Mouse (Mus musculus) heart, adult 8-10 months (tissue): ENCODE measurements at regions not wholly inside any gene's neighbourhood (a gene's known extent, or its start where the extent isn't known, plus 50 kb on each side); places are given as distances from the start of the nearest gene placed in this dataset. TPM values are rescaled to one million over a fixed set of nuclear protein-coding genes. Genes with fewer than 3 reads are reported as not detected.

Experiments used
- DNase-seq: peaks from one replicate; pipeline ENCODE4 v3.0.0; 2022; ENCODE audit warnings: low spot score
- microRNA-seq: library from miRNA; unstranded; fragments of <30 nt; microRNA quantifications from one replicate; pipeline ENCODE4 v1.2.0, GENCODE M21; 2022

GRCm38 (mm10) chr1:77258730-77259310 lies 256.1 kb downstream of the Epha4 start:
- DNase-seq, result no peak

GRCm38 (mm10) chr1:77259789-77260188 lies 255.1 kb downstream of the Epha4 start:
- DNase-seq, result no peak

- no peak for DNase-seq
Observed at GRCm38 (mm10) chr1:77261678-77262077, 253.2 kb downstream of the Epha4 start.

GRCm38 (mm10) chr1:77265677-77266076 lies 249.2 kb downstream of the Epha4 start:
- DNase-seq, result no peak

- DNase-seq, result no peak
Observed at GRCm38 (mm10) chr1:77267311-77268003, 247.4 kb downstream of the Epha4 start.

GRCm38 (mm10) chr1:77275297-77275696 lies 239.6 kb downstream of the Epha4 start:
- no peak for DNase-seq

GRCm38 (mm10) chr1:77279566-77279965 lies 235.3 kb downstream of the Epha4 start:
- DNase-seq, result no peak

GRCm38 (mm10) chr1:77280373-77281038 lies 234.4 kb downstream of the Epha4 start:
- DNase-seq, result no peak

GRCm38 (mm10) chr1:77281741-77282140 lies 233.1 kb downstream of the Epha4 start:
- DNase-seq, result no peak

GRCm38 (mm10) chr1:77298713-77299132 lies 216.2 kb downstream of the Epha4 start:
- DNase-seq, result no peak

- DNase-seq, result peak; percentile 54
Observed at GRCm38 (mm10) chr1:77300806-77301205, 214.1 kb downstream of the Epha4 start.

GRCm38 (mm10) chr1:77304770-77305169 lies 210.1 kb downstream of the Epha4 start:
- DNase-seq, result no peak

GRCm38 (mm10) chr1:77307745-77308144 lies 207.1 kb downstream of the Epha4 start:
- DNase-seq, result peak; percentile 47

GRCm38 (mm10) chr1:77313119-77313518 lies 201.8 kb downstream of the Epha4 start:
- no peak for DNase-seq

- DNase-seq, result no peak
Observed at GRCm38 (mm10) chr1:77315347-77315746, 199.5 kb downstream of the Epha4 start.

GRCm38 (mm10) chr1:77316198-77316597 lies 198.7 kb downstream of the Epha4 start:
- DNase-seq, result no peak

Small RNAs in the stretch of these regions (microRNA-seq; reads per million reads assigned to microRNA genes)
- gene Mir6343, result not detected
